Comparison of ENCODE assay signal across 21 mouse cellular contexts in the genomic region with DNA sequence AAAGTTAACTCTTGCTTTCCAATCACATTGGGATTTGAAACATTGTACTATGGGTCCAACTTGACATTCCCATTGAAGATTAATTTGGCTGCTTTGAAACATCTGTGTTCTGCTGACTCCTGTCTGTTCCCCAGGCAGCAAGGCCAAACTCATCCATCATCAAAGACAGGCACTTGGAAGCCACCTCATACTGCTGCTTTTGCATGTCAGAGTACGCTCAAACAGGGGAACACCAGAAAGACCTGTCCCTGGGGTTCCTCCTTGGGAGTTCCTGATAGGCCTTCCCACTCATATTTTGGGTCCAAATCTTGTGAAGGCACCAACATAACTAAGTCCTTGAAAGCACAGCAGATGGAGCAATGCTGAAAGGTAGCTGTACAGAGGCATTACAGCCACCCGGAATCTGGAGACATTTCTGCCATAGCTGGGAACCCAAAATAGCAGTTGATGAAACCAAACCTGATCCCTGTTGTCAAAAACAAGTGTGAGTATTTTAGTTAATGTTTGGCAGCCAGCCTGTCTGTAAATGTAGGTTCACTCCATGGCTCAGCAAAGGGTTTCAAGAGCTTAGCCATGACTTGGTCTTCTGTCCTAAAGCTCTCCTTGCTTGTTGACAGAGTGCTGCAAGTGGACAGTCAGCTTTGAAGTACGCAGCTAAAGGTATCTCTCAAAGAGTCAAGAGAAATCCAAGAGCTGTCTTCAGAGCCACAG.
DNase-seq lines count a peak whose midpoint lies in the region; ATAC-seq lines count a peak whose summit lies in the region.
"Had no signal": no experiment of that assay in that cellular context is flagged by ENCODE, and none has a peak within 500 bp of the region (broad histone marks: within the 10 kb centered on the region; RNA-seq: fewer than 3 reads in every experiment).

No protein-coding gene starts in this region.

- peak overlapping the region; percentile 61 for H3K27ac ChIP-seq in heart, embryonic 16.5 days (ENCODE audit: low read length)
- no peak overlapping the region for H3K27ac ChIP-seq in midbrain, embryonic 13.5 days
- no peak overlapping the region for H3K27ac ChIP-seq in hindbrain, embryonic 14.5 days
- H3K27ac ChIP-seq: embryonic facial prominence, embryonic 12.5 days; forebrain, embryonic 10.5 days; limb, embryonic 15.5 days had no signal

- H3K4me2 ChIP-seq in heart, embryonic 16.5 days (ENCODE audit: low read depth, low read length): no peak overlapping the region
- no peak overlapping the region for H3K4me2 ChIP-seq in midbrain, embryonic 13.5 days (replicated peaks)
- no peak overlapping the region for H3K4me2 ChIP-seq in hindbrain, embryonic 14.5 days (replicated peaks)
- H3K4me2 ChIP-seq: embryonic facial prominence, embryonic 12.5 days; limb, embryonic 15.5 days had no signal

- H3K36me3 ChIP-seq in heart, embryonic 16.5 days (ENCODE audit: control insufficient read depth, insufficient read depth): no peaks in the 10 kb centered on the region
- no peaks in the 10 kb centered on the region for H3K36me3 ChIP-seq in midbrain, embryonic 13.5 days
- no peaks in the 10 kb centered on the region for H3K36me3 ChIP-seq in hindbrain, embryonic 14.5 days (replicated peaks; ENCODE audit: control insufficient read depth, insufficient read depth)
- H3K36me3 ChIP-seq: embryonic facial prominence, embryonic 12.5 days; forebrain, embryonic 10.5 days; limb, embryonic 15.5 days had no signal

- peaks cover 9% of the 10 kb centered on the region for H3K4me1 ChIP-seq in heart, embryonic 16.5 days (ENCODE audit: control insufficient read depth, insufficient read depth, low read length)
- H3K4me1 ChIP-seq in midbrain, embryonic 13.5 days (replicated peaks): no peaks in the 10 kb centered on the region
- H3K4me1 ChIP-seq in hindbrain, embryonic 14.5 days (replicated peaks; ENCODE audit: control insufficient read depth, insufficient read depth, low read length): no peaks in the 10 kb centered on the region
- H3K4me1 ChIP-seq: embryonic facial prominence, embryonic 12.5 days; forebrain, embryonic 10.5 days; limb, embryonic 15.5 days; megakaryocyte, embryonic 14.5 days had no signal

- H3K9me3 ChIP-seq in heart, embryonic 16.5 days (replicated peaks; ENCODE audit: control insufficient read depth, low read length): no peaks in the 10 kb centered on the region
- H3K9me3 ChIP-seq in midbrain, embryonic 13.5 days: no peaks in the 10 kb centered on the region
- no peaks in the 10 kb centered on the region for H3K9me3 ChIP-seq in hindbrain, embryonic 14.5 days (ENCODE audit: control insufficient read depth, low read length)
- H3K9me3 ChIP-seq: embryonic facial prominence, embryonic 12.5 days; forebrain, embryonic 10.5 days; limb, embryonic 15.5 days had no signal

- peak; percentile 58 for ATAC-seq in heart, embryonic 16.5 days (replicated peaks; ENCODE audit: extremely low read depth, insufficient read depth, low FRiP score)
- no peak for ATAC-seq in midbrain, embryonic 13.5 days
- ATAC-seq in hindbrain, embryonic 14.5 days (ENCODE audit: low FRiP score): no peak
- ATAC-seq: activated CD4-positive, CD25-positive, alpha-beta regulatory T cell, adult 4 months; hindbrain, embryonic 16.5 days; liver, postnatal 0 days; Patski had no signal

- no peaks in the 10 kb centered on the region; the same call in 1 of the 2 replicates for H3K27me3 ChIP-seq in heart, embryonic 16.5 days (ENCODE audit: control insufficient read depth, insufficient read depth, low read length)
- H3K27me3 ChIP-seq in midbrain, embryonic 13.5 days: no peaks in the 10 kb centered on the region
- no peaks in the 10 kb centered on the region for H3K27me3 ChIP-seq in hindbrain, embryonic 14.5 days (ENCODE audit: control insufficient read depth, insufficient read depth, low read length)
- H3K27me3 ChIP-seq: embryonic facial prominence, embryonic 12.5 days; limb, embryonic 15.5 days; megakaryocyte, embryonic 14.5 days; Patski had no signal

- no peak overlapping the region for H3K9ac ChIP-seq in heart, embryonic 16.5 days (ENCODE audit: low read length)
- H3K9ac ChIP-seq in midbrain, embryonic 13.5 days (replicated peaks): no peak overlapping the region
- H3K9ac ChIP-seq in hindbrain, embryonic 14.5 days: no peak overlapping the region
- H3K9ac ChIP-seq: embryonic facial prominence, embryonic 12.5 days; limb, embryonic 15.5 days; liver, postnatal 0 days had no signal

- DNase-seq in adrenal gland, adult 8-10 months: peak; percentile 21
- DNase-seq in adrenal gland, postnatal 14 days: peak; percentile 17
- peak; percentile 78 for DNase-seq in gastrocnemius, postnatal 25 days
- no peak for DNase-seq in kidney, adult 9 months
- no peak for DNase-seq in hindbrain, embryonic 14.5 days (ENCODE audit: low spot score)
- DNase-seq: cerebellum, adult 2 months; kidney, adult 11 months; kidney, postnatal 36 days; layer of hippocampus, adult 9-11 months; liver, postnatal 0 days; lung, postnatal 14 days; thymus, adult 18-20 months had no signal

- 41% methylated on average over 3 of the region's 3 CpGs for WGBS in heart, embryonic 16.5 days
- 90% methylated on average over 3 of the region's 3 CpGs for WGBS in midbrain, embryonic 13.5 days
- WGBS in hindbrain, embryonic 14.5 days: 85% methylated on average over 3 of the region's 3 CpGs

- H3K4me3 ChIP-seq in heart, embryonic 16.5 days (ENCODE audit: low read length): no peak overlapping the region
- H3K4me3 ChIP-seq in midbrain, embryonic 13.5 days (replicated peaks): no peak overlapping the region
- H3K4me3 ChIP-seq in hindbrain, embryonic 14.5 days (replicated peaks; ENCODE audit: low read length): no peak overlapping the region
- H3K4me3 ChIP-seq: embryonic facial prominence, embryonic 12.5 days; forebrain, embryonic 10.5 days; limb, embryonic 15.5 days; megakaryocyte, embryonic 14.5 days had no signal

Comparison
In these comparisons a context has a peak if more than half of its experiments do, and no peak if none do; other contexts are left out.
1. DNase-seq: peak in adrenal gland, adult 8-10 months (single experiment), adrenal gland, postnatal 14 days (single experiment) and gastrocnemius, postnatal 25 days (single experiment); none in kidney, adult 9 months (single experiment) and hindbrain, embryonic 14.5 days (single experiment).